Mouse (Mus musculus) stomach, embryonic 16.5 days (tissue): ENCODE measurements around the gene Gm42688. TPM values are rescaled to one million over a fixed set of nuclear protein-coding genes. Genes with fewer than 3 reads are reported as not detected.

Experiments
- ATAC-seq: fragments of 200-750 bp; cut with Nextera tagmentation; 2 replicates; pipeline ENCODE4 v1.8.0; 2017; ENCODE audit warnings: moderate number of reproducible peaks, moderate TSS enrichment; ENCODE audit not compliant: insufficient read depth, low FRiP score
- H3K27ac ChIP-seq: fragments of 300-500 bp; sonication (generic); 2 replicates; pipeline ENCODE4 v1.5.1; 2014; ENCODE audit warnings: low read length
- H3K27me3 ChIP-seq: fragments of 300-500 bp; sonication (generic); 2 replicates; pipeline ENCODE4 v1.6.1; 2014; ENCODE audit warnings: low read length, control low read depth, mixed read lengths; ENCODE audit not compliant: control insufficient read depth, insufficient read depth
- H3K36me3 ChIP-seq: fragments of 300-500 bp; sonication (generic); 2 replicates; pipeline ENCODE4 v1.6.1; 2014; ENCODE audit warnings: low read length; ENCODE audit not compliant: control insufficient read depth, insufficient read depth
- H3K4me1 ChIP-seq: fragments of 300-500 bp; sonication (generic); 2 replicates; pipeline ENCODE4 v1.6.1; 2014; ENCODE audit warnings: low read length, control low read depth, mixed read lengths; ENCODE audit not compliant: control insufficient read depth, insufficient read depth
- H3K4me2 ChIP-seq: fragments of 300-500 bp; sonication (generic); 2 replicates; pipeline ENCODE4 v1.6.1; 2014; ENCODE audit warnings: low read depth, low read length, mixed read lengths
- H3K4me3 ChIP-seq: fragments of 300-500 bp; sonication (generic); replicated peaks from 2 replicates; pipeline ENCODE4 v1.5.1; 2014; ENCODE audit warnings: mild to moderate bottlenecking, low read length
- H3K9ac ChIP-seq: fragments of 300-500 bp; sonication (generic); 2 replicates; pipeline ENCODE4 v1.6.1; 2014; ENCODE audit warnings: low read length
- H3K9me3 ChIP-seq: fragments of 300-500 bp; sonication (generic); replicated peaks from 2 replicates; pipeline ENCODE4 v1.6.1; 2016; ENCODE audit warnings: low read length, control low read depth; ENCODE audit not compliant: control insufficient read depth
- WGBS: fragments of 180-500 bp; shearing (Covaris S2); extraction: QIAGEN DNeasy Blood & Tissue Kit; methylation state at CpG from one replicate; pipeline ENCODE4 v1.1.7; 2014; 5-methylcytosine and 5-hydroxymethylcytosine counted together
- polyA plus RNA-seq: library from polyadenylated mRNA; unstranded; fragments of >200 nt; fragmentation: Nextera tagmentation; extraction: Ambion mirVana; gene quantifications from 2 replicates; pipeline ENCODE4 v1.2.1, GENCODE M21; 2015

Gene Gm42688
- polyA plus RNA-seq, 1 experiment from 2014 or later, result 1.8 TPM

- 0 out of 2 replicates have a peak, but pooled peaks cover 2% of the 10 kb centered on the region for H3K36me3 ChIP-seq
- 10% methylated on average over 41 of the region's 41 CpGs for WGBS
- H3K4me1 ChIP-seq, result peaks cover 28% of the 10 kb centered on the region
- H3K4me2 ChIP-seq, result peak overlapping the region; percentile 57
- H3K27ac ChIP-seq, result peak overlapping the region; percentile 61
- H3K9ac ChIP-seq, result peak overlapping the region; percentile 64
- no peaks in the 10 kb centered on the region for H3K27me3 ChIP-seq
- ATAC-seq, result no peak
- H3K4me3 ChIP-seq, result peak overlapping the region; percentile 30
- no peaks in the 10 kb centered on the region for H3K9me3 ChIP-seq
Measured at GRCm38 (mm10) chr6:83142211-83142731, 40.9 kb downstream of the Gm42688 start.

DNA sequence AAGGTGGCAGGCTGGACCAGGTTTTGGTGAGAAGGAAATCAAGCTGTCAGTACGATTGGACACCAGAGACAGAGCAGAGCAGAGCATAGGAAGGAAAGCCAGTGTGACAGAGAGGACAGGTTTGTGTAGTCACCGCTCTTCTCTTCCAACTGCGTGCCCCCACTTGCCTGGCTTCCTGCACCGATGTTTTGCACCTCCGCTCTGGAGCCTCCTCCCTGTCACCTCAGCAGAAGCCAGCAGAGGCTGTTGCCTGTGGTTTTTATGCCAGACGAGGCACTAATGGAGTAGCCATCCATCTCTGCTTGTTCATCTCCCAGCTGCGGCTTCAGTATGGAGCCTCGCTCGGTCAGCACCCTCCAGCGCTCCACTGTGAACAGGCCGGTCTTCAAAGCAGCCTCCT lies 41.5 kb downstream of the Gm42688 start:
- Histone ChIP-seq H3K27ac (peak overlapping the region; percentile 61), H3K36me3 (0 out of 2 replicates have a peak, but pooled peaks cover 4% of the 10 kb centered on the region), H3K4me2 (peak overlapping the region; percentile 57), H3K9me3 (no peaks in the 10 kb centered on the region), H3K4me1 (peaks cover 25% of the 10 kb centered on the region), H3K27me3 (no peaks in the 10 kb centered on the region), H3K4me3 (no peak overlapping the region), H3K9ac (peak overlapping the region; percentile 64; the same call in 1 of the 2 replicates)
- WGBS, result 50% methylated on average over 11 of the region's 11 CpGs
- ATAC-seq, result no peak

- no peak for ATAC-seq
- H3K9me3 ChIP-seq, result no peaks in the 10 kb centered on the region
Measured at GRCm38 (mm10) chr6:83145209-83145608, 43.8 kb downstream of the Gm42688 start.

DNA sequence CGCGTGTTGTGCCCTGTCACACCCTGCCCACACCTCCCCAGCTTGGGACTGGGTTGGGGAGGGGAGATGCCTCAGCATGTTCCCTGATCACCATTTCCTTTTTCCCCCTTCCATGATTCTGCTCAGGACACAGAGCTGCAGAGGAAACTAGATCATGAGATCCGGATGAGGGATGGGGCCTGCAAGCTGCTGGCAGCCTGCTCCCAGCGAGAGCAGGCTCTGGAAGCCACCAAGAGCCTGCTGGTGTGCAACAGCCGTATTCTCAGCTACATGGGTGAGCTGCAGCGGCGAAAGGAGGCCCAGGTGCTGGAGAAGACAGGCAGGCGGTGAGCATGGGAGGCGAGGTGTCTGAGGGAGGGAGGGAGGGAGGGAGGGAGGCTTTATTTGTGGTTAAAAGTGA lies 44.4 kb downstream of the Gm42688 start:
- Histone ChIP-seq H3K4me3 (no peak overlapping the region), H3K4me1 (peaks cover 13% of the 10 kb centered on the region), H3K27ac (peak overlapping the region; percentile 21; the same call in 1 of the 2 replicates), H3K9ac (0 out of 2 replicates have a peak overlapping the region, but pooled peaks have one; percentile 25), H3K4me2 (no peak overlapping the region), H3K36me3 (0 out of 2 replicates have a peak, but pooled peaks cover 4% of the 10 kb centered on the region), H3K27me3 (no peaks in the 10 kb centered on the region), H3K9me3 (no peaks in the 10 kb centered on the region)
- no peak for ATAC-seq
- 62% methylated on average over 9 of the region's 9 CpGs for whole genome bisulfite sequencing

More at GRCm38 (mm10) chr6:83145209-83145608, 43.8 kb downstream of the Gm42688 start:
- Histone ChIP-seq H3K4me3 (no peak overlapping the region), H3K27ac (no peak overlapping the region), H3K9ac (no peak overlapping the region), H3K27me3 (no peaks in the 10 kb centered on the region), H3K36me3 (0 out of 2 replicates have a peak, but pooled peaks cover 4% of the 10 kb centered on the region), H3K4me1 (peaks cover 13% of the 10 kb centered on the region), H3K4me2 (no peak overlapping the region)
- WGBS, result 41% methylated on average over 2 of the region's 2 CpGs

DNA sequence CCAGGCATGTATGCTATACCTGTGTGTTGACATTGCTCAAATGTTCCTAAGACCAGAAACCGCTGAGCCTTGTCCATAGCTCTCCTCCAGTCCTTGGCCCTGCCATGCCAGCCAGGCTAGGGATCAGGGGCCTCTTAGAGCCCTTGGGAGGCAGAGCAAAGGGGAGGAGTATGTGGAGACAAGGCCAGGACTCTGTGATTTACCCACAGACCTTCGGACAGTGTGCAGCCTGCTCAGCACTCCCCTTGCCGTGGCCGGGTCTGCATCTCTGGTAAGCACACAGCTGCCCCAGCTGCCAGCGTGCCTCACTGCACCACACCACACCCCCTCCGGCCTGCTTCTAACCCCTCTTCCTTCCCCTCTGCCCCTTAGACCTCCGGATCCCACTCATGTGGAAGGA lies 45.9 kb downstream of the Gm42688 start:
- no peak overlapping the region for H3K4me3 ChIP-seq

GRCm38 (mm10) chr6:83151721-83152120 lies 50.3 kb downstream of the Gm42688 start:
- WGBS, result 39% methylated on average over 8 of the region's 8 CpGs
- H3K4me1 ChIP-seq, result peaks cover 9% of the 10 kb centered on the region; the same call in 1 of the 2 replicates
- H3K4me2 ChIP-seq, result no peak overlapping the region
- H3K9me3 ChIP-seq, result no peaks in the 10 kb centered on the region
- no peak overlapping the region for H3K9ac ChIP-seq
- ATAC-seq, result no peak
- 0 out of 2 replicates have a peak, but pooled peaks cover 4% of the 10 kb centered on the region for H3K36me3 ChIP-seq
- H3K27ac ChIP-seq, result no peak overlapping the region
- H3K4me3 ChIP-seq, result no peak overlapping the region
- 0 out of 2 replicates have a peak, but pooled peaks cover 4% of the 10 kb centered on the region for H3K27me3 ChIP-seq

More for the DNA sequence above, 45.9 kb downstream of the Gm42688 start:
- H3K36me3 ChIP-seq, result 0 out of 2 replicates have a peak, but pooled peaks cover 4% of the 10 kb centered on the region
- no peaks in the 10 kb centered on the region for H3K27me3 ChIP-seq
- no peak overlapping the region for H3K9ac ChIP-seq
- no peaks in the 10 kb centered on the region for H3K9me3 ChIP-seq
- H3K27ac ChIP-seq, result no peak overlapping the region
- WGBS, result 56% methylated on average over 7 of the region's 7 CpGs
- ATAC-seq, result no peak
- H3K4me2 ChIP-seq, result no peak overlapping the region
- peaks cover 5% of the 10 kb centered on the region; the same call in 1 of the 2 replicates for H3K4me1 ChIP-seq

DNA sequence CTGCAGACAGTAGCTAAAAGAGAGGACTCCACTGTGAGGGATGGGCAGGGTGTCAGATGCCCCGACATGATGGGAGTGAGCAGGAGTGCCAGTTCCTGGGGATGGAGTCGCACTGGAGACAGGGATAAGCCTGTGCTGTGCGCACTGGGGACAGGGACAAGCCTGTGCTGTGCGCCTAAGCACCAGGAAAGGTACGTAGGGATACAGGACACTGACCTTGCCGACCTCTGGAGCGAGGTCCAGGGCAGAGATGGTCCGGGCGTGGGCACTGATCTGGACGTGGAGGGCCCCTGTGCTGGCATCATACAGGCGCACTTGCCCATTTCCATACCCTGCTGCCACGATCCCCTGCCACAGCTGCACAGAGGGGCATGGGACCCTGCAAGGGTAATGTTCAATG lies 51.6 kb downstream of the Gm42688 start:
- 84% methylated on average over 12 of the region's 12 CpGs for WGBS

GRCm38 (mm10) chr6:83153485-83153884 lies 52.1 kb downstream of the Gm42688 start:
- H3K9ac ChIP-seq, result no peak overlapping the region
- H3K9me3 ChIP-seq, result no peaks in the 10 kb centered on the region
- 0 out of 2 replicates have a peak, but pooled peaks cover 4% of the 10 kb centered on the region for H3K27me3 ChIP-seq
- peaks cover 9% of the 10 kb centered on the region; the same call in 1 of the 2 replicates for H3K4me1 ChIP-seq
- no peaks in the 10 kb centered on the region for H3K36me3 ChIP-seq
- H3K4me3 ChIP-seq, result no peak overlapping the region
- 73% methylated on average over 5 of the region's 5 CpGs for WGBS
- no peak overlapping the region for H3K4me2 ChIP-seq
- H3K27ac ChIP-seq, result no peak overlapping the region
- ATAC-seq, result no peak

More for the DNA sequence above, 51.6 kb downstream of the Gm42688 start:
- Histone ChIP-seq H3K27me3 (0 out of 2 replicates have a peak, but pooled peaks cover 4% of the 10 kb centered on the region), H3K36me3 (no peaks in the 10 kb centered on the region), H3K9me3 (no peaks in the 10 kb centered on the region), H3K27ac (no peak overlapping the region), H3K9ac (no peak overlapping the region), H3K4me1 (peaks cover 9% of the 10 kb centered on the region; the same call in 1 of the 2 replicates), H3K4me3 (no peak overlapping the region), H3K4me2 (no peak overlapping the region)
- no peak for ATAC-seq

- H3K4me2 ChIP-seq, result peak overlapping the region; percentile 96
- H3K9me3 ChIP-seq, result no peaks in the 10 kb centered on the region
- H3K27ac ChIP-seq, result no peak overlapping the region
- ATAC-seq, result no peak; the same call in 1 of the 2 replicates
- H3K27me3 ChIP-seq, result peaks cover 6% of the 10 kb centered on the region
- H3K4me1 ChIP-seq, result peaks cover 9% of the 10 kb centered on the region; the same call in 1 of the 2 replicates
- WGBS, result 7% methylated on average over 23 of the region's 23 CpGs
- H3K9ac ChIP-seq, result peak overlapping the region; percentile 71
- H3K4me3 ChIP-seq, result peak overlapping the region; percentile 61
- no peaks in the 10 kb centered on the region for H3K36me3 ChIP-seq
Measured at GRCm38 (mm10) chr6:83155552-83156238, 54.3 kb downstream of the Gm42688 start.
